Mouse (Mus musculus): Measurements from ENCODE around the gene 4930447C04Rik. TPM values are rescaled to one million over a fixed set of nuclear protein-coding genes. Genes with fewer than 3 reads are reported as not detected.

Gene 4930447C04Rik
- total RNA-seq (2023), result not detected

GRCm38 (mm10) chr12:72940071-72940821, at the start of gene 4930447C04Rik:
Gene 4930447C04Rik (minus strand): TSS chr12:72940774.

DNA sequence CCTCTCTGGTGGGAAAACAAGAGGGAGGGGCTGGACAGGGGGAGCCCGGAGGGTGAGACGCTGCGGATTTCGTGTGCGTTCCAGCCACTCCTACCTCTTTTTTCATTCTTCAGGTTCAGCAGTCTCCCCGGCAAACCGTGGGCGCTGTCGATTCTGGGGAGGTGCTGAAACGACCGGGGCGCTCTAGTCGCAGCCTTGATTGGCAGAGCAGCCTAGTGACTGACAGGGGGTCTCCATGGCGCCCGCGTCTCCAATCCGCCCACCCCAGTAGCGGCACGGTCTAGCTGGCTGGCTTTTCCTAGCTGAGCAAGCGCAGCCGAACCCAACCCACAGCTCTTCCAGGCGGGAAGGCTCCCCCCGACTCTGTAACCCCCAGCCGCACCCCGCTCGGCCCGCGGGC, 958 bp downstream of the 4930447C04Rik start, which contains the start of gene Six6:
Gene Six6, plus strand, starts transcription at position 277 of the 400 bp plus-strand sequence.

Other genes with a start within 250 kb of the 4930447C04Rik start
- 138 TPM for gene Ppm1a, start 183.3 kb downstream of the 4930447C04Rik start, total RNA-seq (2023)
- not detected for gene Six6, start 882 bp downstream of the 4930447C04Rik start, total RNA-seq (2023)
- gene Six1, start 113.1 kb upstream of the 4930447C04Rik start, total RNA-seq (2023), result 0.18 TPM
- gene Six4, start 172.7 kb upstream of the 4930447C04Rik start, total RNA-seq (2023), result 0.56 TPM
- gene Mnat1, start 182.9 kb upstream of the 4930447C04Rik start, total RNA-seq (2023), result 27.6 TPM